Mouse (Mus musculus) ES-E14 (cell line): Measurements from ENCODE around the gene Usp44.

Experiments used
- MAFK ChIP-seq: IDR thresholded peaks from 2 replicates; pipeline ENCODE4 v1.6.1; 2014; ENCODE audit warnings: mild to moderate bottlenecking, low read depth, low read length, inconsistent platforms; ENCODE audit not compliant: insufficient read depth
- ZNF384 ChIP-seq: IDR thresholded peaks from 2 replicates; pipeline ENCODE4 v1.6.1; 2012; ENCODE audit warnings: low read depth, low read length, inconsistent platforms

- TF ChIP-seq MAFK (no peak), ZNF384 (no peak)
Observed at GRCm38 (mm10) chr10:93899907-93900306, 68.6 kb downstream of the Usp44 start.
